Mouse (Mus musculus) testis, postnatal 14 days (tissue): ENCODE data around the gene Ddx28.

Source experiments
- DNase-seq: peaks from one replicate; pipeline ENCODE4 v3.0.0; 2021; ENCODE audit warnings: low spot score

The Ddx28 gene

GRCm38 (mm10) chr8:105965905-105966341 lies 45.8 kb downstream of the Ddx28 start, which contains the start of gene Slc12a4:
Gene Slc12a4, minus strand, starts transcription at chr8:105966097.
- peak; percentile 74 for DNase-seq

DNA sequence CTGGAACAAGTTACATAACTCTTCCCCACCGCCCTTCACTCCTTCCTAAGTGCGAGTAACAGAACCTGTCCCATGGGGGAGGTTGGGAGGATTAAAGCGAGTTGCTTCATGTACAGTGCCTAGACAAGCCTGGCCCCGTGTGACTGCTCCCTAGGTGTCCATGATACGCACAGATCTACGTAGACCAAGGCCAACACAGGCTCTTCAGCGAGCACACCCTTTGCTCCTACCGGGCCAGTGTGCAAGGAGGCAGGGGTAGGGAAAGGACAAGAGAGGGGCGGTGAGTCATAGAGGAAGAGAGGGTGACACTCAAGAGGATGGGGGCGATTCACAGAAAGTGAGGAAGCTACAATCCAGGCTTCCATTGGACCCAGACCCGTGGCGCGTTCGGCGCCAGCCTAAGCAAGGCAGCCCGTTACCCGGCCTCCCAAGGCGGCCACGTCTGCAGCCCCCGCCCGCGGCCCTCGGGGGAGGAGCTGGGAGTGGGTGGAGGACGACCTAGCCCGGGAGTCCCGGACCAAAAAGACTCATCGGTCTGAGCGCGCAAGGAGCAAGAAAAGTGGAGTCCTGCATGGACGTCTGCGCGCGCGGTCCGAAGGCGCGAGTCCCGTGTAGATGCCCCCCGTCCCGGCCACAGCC lies 46.3 kb downstream of the Ddx28 start:
- peak; percentile 42 for DNase-seq

GRCm38 (mm10) chr8:105964506-105965265 lies 47.0 kb downstream of the Ddx28 start:
- no peak for DNase-seq

DNA sequence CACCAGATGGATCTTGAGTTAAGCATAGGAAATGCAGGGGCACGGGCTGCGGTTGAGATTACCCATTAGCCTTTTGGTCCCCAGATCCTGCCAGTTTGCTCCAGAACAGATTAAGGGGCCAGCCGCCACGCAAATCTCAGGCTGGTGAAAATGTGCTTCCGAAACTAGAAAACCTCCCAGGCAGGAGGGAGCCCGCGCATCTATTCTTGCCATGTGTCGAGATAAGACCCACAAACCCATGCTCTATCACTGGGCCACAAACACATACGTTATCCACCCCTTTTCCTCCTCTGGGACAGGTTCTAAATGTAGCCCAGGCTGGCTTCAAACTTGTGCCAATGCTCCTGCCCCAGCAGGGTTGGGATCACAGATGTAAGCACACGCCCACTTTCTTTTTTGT lies 50.1 kb downstream of the Ddx28 start:
- no peak for DNase-seq

DNA sequence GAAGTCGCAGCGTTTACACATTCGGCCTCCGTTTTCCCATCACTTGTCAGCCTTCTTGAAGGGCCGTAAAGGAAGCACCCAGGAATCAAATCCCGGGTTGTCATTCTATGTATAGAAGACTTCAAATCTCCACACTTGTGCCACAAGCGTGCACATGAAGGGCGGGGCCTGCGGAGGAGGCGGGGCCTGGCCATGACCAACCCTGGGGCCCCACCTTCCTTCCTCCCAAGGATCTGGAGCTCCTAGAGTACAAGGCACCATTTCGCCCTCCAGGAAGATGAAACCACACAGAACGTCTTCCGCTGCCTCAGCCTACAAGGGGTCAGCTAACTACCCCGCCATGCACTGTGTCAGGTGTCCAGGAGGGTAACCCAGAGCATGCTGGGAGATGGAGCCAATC lies 50.6 kb downstream of the Ddx28 start:
- no peak for DNase-seq
